Mouse (Mus musculus) B cell, adult 2 months (primary cell): ENCODE results near the gene Agk.

ENCODE experiments used
- DNase-seq, 2 experiments: peaks; one replicate each; pipeline ENCODE4 v3.0.0; 2022

Agk gene

GRCm38 (mm10) chr6:40324897-40325841 is at the start of gene Agk:
Gene Agk, plus strand, starts transcription at chr6:40325172.
- DNase-seq = peak; percentile 83 to 86

DNA sequence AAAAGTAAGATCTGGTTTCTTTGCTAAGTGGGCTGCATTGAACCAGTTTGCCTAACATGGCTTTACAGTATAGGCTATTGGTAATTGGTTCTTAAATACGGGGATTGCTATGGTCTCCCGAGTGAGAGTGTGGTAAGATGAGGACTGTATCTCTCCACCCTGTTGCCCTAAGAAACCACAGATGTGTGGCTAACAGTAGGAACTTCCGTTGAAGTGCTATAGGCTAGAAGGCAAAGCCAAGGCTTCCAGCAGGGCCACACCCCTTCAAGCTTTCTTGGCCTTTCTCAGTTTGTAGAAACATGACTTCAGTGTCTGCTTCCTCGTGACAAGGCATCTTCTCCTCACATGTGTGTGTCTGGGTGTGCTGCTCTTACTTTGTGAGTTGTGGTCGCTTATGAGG is 24.3 kb upstream of the Agk start:
- no peak for DNase-seq

DNA sequence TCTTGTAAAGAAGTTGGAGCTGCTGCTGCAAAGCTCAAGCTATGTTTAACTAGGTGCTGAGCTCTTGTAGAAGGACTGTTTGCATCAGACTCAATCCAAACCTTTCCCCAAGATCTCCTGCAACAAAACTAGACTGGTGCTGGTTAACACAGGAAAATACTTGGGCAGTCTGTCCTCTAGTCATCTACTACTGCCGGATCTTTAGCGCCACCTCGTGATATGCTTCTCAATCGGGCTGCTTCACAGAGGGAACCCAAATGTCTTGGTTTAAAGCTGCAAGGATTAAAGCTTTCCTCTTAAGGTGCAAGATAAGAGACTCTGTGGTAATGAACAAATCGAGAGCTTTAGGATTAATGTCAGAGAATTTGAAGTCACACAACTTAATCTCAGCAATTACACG is 21.6 kb upstream of the Agk start:
- no peak for DNase-seq

- DNase-seq = no peak
Measured at GRCm38 (mm10) chr6:40304972-40305371, 20.0 kb upstream of the Agk start.

- no peak for DNase-seq
Measured at GRCm38 (mm10) chr6:40326341-40326740, 1.4 kb downstream of the Agk start.

GRCm38 (mm10) chr6:40333497-40333896 is 8.5 kb downstream of the Agk start:
- DNase-seq = no peak

DNA sequence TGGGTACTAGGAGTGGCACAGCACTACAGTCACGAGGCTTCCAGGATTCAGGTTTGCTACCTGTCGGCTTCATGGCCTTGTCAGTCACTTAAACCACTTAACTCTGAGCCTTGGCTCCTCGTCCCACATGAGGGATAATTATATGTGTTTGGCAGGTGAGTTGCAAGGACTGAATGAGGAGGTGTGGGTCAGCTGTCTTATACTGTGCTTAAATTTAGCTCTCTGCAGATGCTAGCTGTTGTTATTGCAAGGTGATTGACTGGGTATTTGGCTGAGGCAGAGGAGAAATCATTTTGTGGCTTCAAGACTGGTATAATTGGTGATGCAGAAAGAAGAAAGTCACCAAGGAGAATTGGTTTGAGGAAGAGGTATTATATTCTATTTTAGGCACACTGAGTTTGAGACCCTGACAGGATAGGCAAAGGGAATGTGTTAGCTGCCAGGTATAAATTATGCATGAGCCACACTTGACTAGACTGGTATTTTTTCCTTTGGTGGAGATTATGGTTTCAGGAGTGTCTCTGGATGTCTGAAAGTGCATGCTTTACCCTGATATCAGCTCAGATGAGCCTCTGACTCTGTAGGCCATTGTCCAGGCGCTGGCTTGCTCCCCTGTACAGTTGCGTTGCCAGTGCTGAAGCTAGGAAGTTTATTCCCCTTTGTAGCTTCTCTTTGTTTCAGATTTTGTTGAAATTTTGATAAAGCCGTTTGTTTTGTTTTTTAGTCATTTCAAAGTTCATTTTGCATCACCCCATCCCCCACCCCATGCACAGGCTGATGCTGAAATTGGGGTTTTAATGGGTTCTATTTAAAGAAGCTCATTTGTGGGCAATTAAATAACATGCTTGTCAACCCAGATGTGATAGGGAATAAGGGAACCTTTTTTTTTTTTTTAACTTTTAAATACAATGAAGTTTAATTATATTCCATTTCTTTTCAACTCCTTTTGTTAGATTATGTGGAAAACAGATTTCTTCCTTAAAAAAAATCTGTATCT is 12.1 kb downstream of the Agk start:
- DNase-seq = no peak

DNA sequence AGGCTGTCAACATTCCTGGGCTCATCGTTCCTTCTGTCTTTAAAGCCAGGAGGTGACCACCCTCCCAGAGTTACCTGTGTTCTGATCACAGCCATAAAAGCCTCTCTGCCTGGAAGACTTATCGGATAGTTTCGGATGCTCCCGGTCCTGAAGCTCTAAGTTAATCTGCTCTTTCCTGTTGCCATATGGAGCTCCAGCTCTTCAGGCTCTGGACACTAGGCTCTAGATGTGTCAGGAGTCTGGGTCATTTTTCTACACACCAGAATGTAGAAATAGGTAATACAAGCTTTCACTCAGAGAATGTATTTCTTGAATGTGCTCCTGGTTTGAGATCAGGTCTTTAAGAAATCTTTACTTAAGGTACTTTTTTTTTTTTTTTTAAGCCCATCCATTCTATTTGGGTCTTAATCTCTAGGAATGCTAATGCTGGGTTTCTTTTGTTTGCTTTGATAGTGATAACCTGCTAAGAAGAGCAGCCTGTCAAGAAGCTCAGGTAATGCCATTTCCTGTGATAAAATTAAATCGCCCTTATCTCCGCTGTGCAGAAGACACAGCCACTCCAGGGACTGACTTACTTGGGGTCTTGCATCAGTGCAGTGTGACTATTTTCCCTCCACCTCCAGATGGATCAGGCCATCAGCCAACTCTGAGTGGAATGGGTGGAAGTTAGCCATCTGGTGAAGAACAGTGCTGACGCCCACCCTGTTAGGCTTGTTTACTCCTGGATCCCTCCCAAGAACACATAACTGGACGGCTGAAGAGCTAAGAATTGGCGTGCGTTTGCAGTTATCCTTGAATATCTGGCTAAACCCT is 22.2 kb downstream of the Agk start:
- DNase-seq = no peak

DNA sequence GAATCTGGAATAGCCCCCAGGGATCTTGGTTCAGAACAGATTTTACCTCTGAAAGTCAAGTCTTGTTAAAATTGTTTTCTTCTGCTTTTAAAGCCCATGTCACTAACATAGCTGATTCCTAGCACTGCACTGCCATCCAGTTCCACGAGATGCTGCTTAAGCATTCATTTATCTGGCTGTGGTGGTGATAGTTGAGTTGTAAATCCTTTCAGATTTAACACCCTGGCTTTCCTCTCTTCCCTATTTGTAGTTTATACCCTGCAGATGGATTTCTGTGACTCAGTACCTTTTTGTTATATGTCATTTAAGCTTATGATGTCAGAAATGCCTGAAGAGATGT is 22.8 kb downstream of the Agk start:
- no peak for DNase-seq

GRCm38 (mm10) chr6:40350041-40350440 is 25.1 kb downstream of the Agk start:
- no peak for DNase-seq

- no peak for DNase-seq
Measured at GRCm38 (mm10) chr6:40350856-40351255, 25.9 kb downstream of the Agk start.

DNA sequence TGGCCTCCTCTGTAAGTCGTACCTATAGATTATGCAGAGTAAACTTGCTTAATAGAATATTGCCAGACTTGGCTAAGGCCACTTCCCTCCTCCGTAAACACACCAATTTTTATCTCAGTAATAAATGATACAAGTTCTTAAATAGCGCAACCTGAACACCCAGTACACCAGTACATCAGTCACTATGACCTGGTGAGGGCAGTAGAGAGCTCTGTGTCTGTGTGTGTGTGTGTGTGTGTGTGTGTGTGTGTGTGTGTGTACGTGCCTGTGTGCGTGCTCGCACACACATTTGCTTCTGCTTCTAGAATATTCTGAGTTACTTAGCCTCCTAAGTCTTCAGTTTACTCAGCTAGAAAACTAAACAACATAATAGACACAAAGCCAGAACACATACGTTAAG is 28.4 kb downstream of the Agk start:
- peak in 1 of 2 experiments; percentile 3 for DNase-seq

GRCm38 (mm10) chr6:40371031-40371430 is 46.1 kb downstream of the Agk start:
- no peak for DNase-seq

DNA sequence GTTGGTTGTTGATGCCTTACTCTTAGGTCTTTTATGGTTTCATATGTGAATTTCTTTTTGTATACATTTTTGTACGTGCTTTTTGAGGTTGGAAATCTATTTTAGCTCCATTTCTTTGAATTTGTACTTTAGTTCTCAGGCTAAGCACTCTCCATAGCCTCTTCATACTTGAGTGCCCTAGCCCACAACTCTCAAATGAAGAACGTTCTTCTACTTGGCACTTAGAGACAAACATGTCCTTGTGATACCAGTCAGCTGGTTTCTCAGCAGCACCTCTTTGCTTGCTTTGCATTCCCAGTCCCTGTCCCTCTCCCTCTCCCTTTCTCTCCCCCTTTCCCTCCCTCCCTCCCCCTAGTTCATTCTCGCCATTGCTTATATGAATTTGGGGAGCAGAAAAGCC is 55.2 kb downstream of the Agk start:
- DNase-seq = no peak

DNA sequence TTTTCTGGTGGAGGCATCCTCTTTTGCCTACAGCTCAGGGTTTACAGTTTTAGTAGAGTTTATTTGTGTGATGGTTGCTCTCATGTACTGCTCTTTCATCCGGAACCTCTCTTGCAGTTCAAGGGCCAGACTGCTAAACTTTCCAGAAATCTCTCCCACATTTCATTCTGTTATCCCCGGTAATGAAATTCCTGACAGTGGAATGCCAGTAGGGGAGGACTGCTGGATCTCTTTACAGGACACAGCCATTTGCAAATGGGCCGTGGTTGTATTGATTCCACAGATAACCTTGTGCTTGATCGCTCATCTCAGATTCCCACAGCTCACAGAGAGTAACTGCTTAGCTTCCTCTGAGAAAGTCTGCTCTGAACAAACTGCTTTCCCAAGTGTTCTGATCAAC is 56.9 kb downstream of the Agk start:
- DNase-seq = no peak

DNA sequence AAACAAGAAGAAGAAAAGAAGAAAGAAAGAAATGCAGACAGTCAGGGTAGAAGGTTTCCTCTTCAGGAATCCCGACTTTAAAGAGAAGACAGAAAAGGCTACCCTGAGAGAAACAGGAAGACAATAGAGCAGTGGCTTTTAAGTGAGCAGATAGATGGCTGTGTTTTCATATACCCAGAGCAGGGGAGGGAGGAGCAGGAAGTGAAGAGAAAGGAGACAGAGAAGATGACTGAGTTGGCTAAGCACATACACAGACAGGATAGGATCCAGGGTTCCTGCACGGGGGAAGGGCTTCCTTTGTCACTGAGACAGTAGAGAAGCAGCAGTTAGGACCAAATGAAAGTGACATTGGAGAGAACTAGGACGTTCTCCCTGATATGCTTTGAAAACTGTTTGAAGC is 60.7 kb downstream of the Agk start:
- DNase-seq = no peak

- no peak for DNase-seq
Measured at GRCm38 (mm10) chr6:40388660-40389059, 63.7 kb downstream of the Agk start.

- no peak for DNase-seq
Measured at GRCm38 (mm10) chr6:40390975-40391374, 66.0 kb downstream of the Agk start.

- no peak for DNase-seq
Measured at GRCm38 (mm10) chr6:40393213-40393612, 68.2 kb downstream of the Agk start.

DNA sequence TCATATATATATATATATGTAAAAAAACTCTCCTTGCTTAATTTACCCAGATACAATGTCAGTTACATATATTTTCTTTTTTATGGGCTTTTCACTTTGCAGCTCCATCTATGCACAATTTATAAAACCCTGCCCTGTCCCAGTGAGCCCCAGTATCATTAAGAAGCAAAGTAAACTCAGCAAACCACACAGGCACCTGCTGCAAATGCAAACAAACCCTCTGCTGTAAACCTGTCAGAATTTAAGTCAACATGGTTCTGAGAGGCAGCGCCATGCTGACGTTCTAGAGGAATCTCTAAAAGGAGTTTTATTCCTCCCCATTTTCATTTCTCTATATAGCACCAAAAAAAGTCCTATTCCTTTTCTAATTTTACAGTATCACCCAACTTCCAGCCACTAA is 77.1 kb downstream of the Agk start:
- no peak for DNase-seq

DNA sequence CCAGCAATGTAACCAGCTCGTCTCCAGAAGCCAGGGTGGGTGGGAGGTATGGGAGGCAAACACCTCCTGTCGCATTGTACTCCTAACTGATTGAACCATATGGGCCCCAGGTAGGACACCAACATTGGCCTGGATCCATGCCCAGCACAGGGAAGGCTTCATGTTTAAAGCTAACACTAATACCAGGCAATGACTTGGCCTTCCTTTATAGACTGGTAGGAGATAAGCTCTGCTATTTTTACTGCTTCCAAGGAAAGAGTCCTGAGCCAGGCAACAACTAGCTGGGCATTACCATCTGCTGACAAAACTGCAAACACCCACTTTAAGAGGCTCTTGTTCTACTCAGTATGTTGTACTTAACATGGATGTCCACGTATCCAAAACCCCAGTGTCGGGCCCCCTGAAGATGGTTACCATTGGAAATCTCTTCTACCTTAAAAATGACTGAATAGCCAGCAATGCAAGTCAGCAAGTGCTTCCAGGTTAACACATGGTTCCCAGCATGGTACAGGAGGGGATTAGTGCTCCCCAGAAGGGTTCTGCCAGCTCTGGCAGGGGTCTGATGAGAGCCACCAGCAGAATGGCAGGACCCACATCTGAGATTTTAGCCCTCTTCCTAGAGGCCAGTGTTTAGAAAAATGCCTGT is 78.8 kb downstream of the Agk start:
- no peak for DNase-seq

GRCm38 (mm10) chr6:40411085-40411484 is 86.1 kb downstream of the Agk start:
- no peak for DNase-seq
